Mouse (Mus musculus) left cerebral cortex, adult 8-10 months (tissue): ENCODE measurements at regions not wholly inside any gene's neighbourhood (a gene's known extent, or its start where the extent isn't known, plus 50 kb on each side); places are given as distances from the start of the nearest gene placed in this dataset.
"Not testable (repeated sequence)": the region's sequence is repeated elsewhere in the genome, so short reads cannot be mapped to it uniquely, and the experiment has no call there.

Experiments used
- DNase-seq, 2 experiments: peaks; one replicate each; pipeline ENCODE4 v3.0.0; 2022; ENCODE audit warnings: low spot score in 2 of 2

DNA sequence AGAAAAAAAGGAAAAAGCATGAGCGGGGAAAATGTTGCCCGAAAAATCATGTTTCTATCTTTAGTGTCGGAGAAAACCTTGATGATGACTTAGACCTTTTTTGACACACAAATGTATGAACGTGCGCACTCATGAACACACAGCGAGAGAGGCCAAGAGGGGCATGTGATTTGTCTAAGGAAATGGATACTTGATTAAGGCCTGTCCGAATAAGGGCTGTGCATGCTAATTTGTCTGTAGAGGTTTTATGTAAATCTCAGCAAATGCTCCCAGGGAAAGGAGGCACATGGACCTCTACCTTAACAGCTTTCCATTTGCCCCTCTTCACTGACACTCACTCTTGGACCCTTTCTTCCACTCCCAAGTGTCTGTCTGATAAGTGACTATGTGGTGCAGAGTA lies 182.5 kb upstream of the Rgma start:
- no peak for DNase-seq

GRCm38 (mm10) chr7:73195306-73195705 lies 180.0 kb upstream of the Rgma start:
- DNase-seq: no peak

GRCm38 (mm10) chr7:73196851-73197531 lies 178.3 kb upstream of the Rgma start:
- DNase-seq: peak in 1 of 2 experiments; percentile 77

- no peak for DNase-seq
Measured at GRCm38 (mm10) chr7:73198069-73198468, 177.2 kb upstream of the Rgma start.

- DNase-seq: no peak
Measured at GRCm38 (mm10) chr7:73199967-73200366, 175.3 kb upstream of the Rgma start.

DNA sequence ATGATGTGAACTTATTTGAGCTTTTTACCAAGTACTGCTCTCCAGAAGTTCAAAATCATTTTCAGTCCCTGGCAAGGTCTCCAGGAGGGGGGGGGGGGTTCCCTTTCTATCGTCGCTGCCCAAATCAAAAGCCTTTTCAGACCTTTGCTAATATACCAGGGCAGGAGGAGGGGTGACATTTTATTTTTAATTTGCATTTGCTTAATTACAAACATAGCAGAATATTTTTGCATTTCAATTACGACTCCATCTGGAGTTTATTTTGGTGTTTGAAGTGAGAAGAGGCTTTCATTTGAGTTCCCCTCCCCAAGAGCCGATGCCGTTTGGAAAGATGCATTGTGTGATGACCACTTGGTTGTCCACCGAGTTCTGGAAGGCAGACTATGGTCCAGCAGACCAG lies 174.0 kb upstream of the Rgma start:
- DNase-seq: no peak

GRCm38 (mm10) chr7:73206922-73207811 lies 168.1 kb upstream of the Rgma start:
- DNase-seq: no peak

GRCm38 (mm10) chr7:73208479-73208816 lies 166.9 kb upstream of the Rgma start:
- no peak for DNase-seq

GRCm38 (mm10) chr7:73208817-73209602 lies 166.3 kb upstream of the Rgma start:
- DNase-seq: no peak

GRCm38 (mm10) chr7:73210078-73210477 lies 165.2 kb upstream of the Rgma start:
- DNase-seq: no peak

GRCm38 (mm10) chr7:73222237-73222915 lies 152.9 kb upstream of the Rgma start:
- DNase-seq: no peak

- DNase-seq: no peak
Measured at GRCm38 (mm10) chr7:73222929-73223512, 152.3 kb upstream of the Rgma start.

DNA sequence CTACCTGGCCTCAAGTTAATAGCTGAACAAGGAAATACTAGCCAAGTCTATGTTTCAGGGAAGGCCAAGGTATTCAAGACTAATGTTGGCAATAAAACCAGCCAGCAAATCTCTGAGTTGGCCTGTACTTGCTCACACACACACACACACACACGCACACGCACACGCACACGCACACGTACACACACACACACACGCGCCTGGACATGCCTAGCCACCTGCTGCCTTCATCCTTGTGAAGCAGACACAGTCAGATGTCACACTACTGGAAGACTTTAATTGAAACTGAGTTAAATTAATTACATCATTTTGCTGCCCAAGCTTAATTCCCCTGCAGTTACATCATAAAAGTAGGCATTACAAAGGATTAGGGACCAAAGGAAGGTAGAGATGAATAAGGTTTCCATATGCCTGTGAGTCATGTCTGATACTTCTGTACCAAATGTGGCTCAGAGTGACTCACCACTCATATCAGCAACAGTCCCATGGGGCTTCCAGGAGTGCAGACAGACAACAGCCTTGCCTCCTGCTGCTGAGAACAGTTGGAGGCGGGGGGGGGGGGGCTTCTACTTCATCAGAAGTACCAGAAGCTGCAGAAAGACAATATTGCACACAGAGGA lies 141.7 kb upstream of the Rgma start:
- DNase-seq: no peak

- no peak for DNase-seq
Measured at GRCm38 (mm10) chr7:73238486-73238885, 136.8 kb upstream of the Rgma start.

- DNase-seq: no peak
Measured at GRCm38 (mm10) chr7:73243591-73244355, 131.5 kb upstream of the Rgma start.

- DNase-seq: no peak
Measured at GRCm38 (mm10) chr7:73245431-73245830, 129.9 kb upstream of the Rgma start.

- no peak for DNase-seq
Measured at GRCm38 (mm10) chr7:73250593-73250992, 124.7 kb upstream of the Rgma start.

DNA sequence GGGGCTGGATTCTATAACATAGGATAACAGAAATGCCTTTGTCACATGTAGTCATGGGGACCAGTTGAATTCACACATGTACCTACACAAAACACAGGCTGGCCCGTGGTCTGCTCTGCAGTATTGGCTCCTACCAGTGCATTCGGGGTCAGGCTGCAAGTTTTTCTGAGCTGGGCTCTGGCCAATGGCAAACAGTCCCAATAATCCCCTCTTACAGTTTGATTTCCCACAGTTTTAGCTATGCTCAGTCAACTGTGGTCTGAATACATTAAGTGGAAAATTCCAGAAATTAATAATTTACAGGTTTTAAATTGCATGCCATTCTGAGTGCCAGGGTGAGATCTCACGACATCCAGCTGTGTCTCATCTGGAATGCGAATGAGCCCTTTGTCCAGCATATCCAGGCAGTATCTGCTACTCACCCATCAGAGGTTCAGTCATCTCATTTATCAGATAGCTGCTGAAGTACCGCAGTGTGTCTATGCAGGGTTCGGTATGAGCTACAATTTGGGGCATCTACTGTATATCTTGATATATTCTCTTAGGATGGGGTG lies 124.0 kb upstream of the Rgma start:
- DNase-seq: no peak

- not testable (repeated sequence) for DNase-seq
Measured at GRCm38 (mm10) chr7:73254972-73255371, 120.3 kb upstream of the Rgma start.

- DNase-seq: no peak
Measured at GRCm38 (mm10) chr7:73260140-73260539, 115.2 kb upstream of the Rgma start.
